Mouse (Mus musculus) lung, adult 2 months (tissue): ENCODE results near the gene Cog4.

Experiments used
- CTCF ChIP-seq: fragments of 200-500 bp; IDR thresholded peaks from 2 replicates; pipeline ENCODE4 v1.5.1; 2011; ENCODE audit warnings: mild to moderate bottlenecking, low read length, control low read depth; ENCODE audit not compliant: insufficient read depth
- POLR2A ChIP-seq: fragments of 200-500 bp; IDR thresholded peaks from 2 replicates; pipeline ENCODE4 v1.6.1; 2011; ENCODE audit warnings: low read depth, mild to moderate bottlenecking, control low read depth, low read length, borderline replicate concordance; ENCODE audit errors: extremely low read depth

DNA sequence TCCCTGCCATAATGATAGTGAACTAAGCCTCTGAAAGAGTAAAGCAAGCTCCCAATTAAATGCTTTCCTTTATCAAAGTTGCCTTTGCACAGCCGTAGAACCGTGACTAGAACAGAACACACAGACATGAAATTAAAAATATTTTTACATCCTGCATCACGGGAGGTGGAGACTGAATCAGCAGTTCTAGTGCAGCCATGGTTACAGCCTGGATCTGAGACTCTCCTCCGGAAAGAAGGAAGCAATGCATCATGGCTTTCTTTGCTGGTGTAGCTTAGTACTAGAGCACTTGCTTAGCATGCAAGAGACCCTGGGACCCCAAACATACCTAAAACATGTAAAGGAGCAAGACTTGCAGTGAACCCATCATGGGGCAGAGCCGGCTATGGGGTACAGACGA, 59.0 kb downstream of the Cog4 start:
- TF ChIP-seq CTCF (no peak), POLR2A (no peak)
